Mouse (Mus musculus): ENCODE measurements at regions not wholly inside any gene's neighbourhood (a gene's known extent, or its start where the extent isn't known, plus 50 kb on each side); places are given as distances from the start of the nearest gene placed in this dataset.

GRCm38 (mm10) chr12:71614945-71615344 lies 215.9 kb upstream of the Daam1 start:
- Histone ChIP-seq H3K4me3 (ENCODE audit: low read length) (no peak overlapping the region), H3K4me2 (ENCODE audit: low read depth, low read length) (no peak overlapping the region), H3K9me3 (ENCODE audit: control insufficient read depth, low read length) (no peaks in the 10 kb centered on the region), H3K36me3 (ENCODE audit: control insufficient read depth, insufficient read depth, low read length) (no peaks in the 10 kb centered on the region), H3K27ac (ENCODE audit: low read length) (no peak overlapping the region), H3K9ac (ENCODE audit: low read depth, low read length) (no peak overlapping the region), H3K4me1 (ENCODE audit: control insufficient read depth, insufficient read depth, low read length) (no peaks in the 10 kb centered on the region), H3K27me3 (replicated peaks; ENCODE audit: control insufficient read depth, insufficient read depth, low read length) (no peaks in the 10 kb centered on the region)
- no peak for ATAC-seq
- 85% methylated on average over 2 of the region's 2 CpGs for WGBS

GRCm38 (mm10) chr12:71615383-71615782 lies 215.5 kb upstream of the Daam1 start:
- H3K9me3 ChIP-seq (ENCODE audit: control insufficient read depth, low read length), result no peaks in the 10 kb centered on the region
- H3K27ac ChIP-seq (ENCODE audit: low read length), result no peak overlapping the region
- H3K36me3 ChIP-seq (ENCODE audit: control insufficient read depth, insufficient read depth, low read length), result no peaks in the 10 kb centered on the region
- 66% methylated on average over 2 of the region's 2 CpGs for WGBS
- no peak overlapping the region for H3K4me2 ChIP-seq (ENCODE audit: low read depth, low read length)
- no peaks in the 10 kb centered on the region for H3K4me1 ChIP-seq (ENCODE audit: control insufficient read depth, insufficient read depth, low read length)
- H3K4me3 ChIP-seq (ENCODE audit: low read length), result no peak overlapping the region
- H3K27me3 ChIP-seq (replicated peaks; ENCODE audit: control insufficient read depth, insufficient read depth, low read length), result no peaks in the 10 kb centered on the region
- H3K9ac ChIP-seq (ENCODE audit: low read depth, low read length), result no peak overlapping the region
- no peak for ATAC-seq

GRCm38 (mm10) chr12:71616121-71616520 lies 214.8 kb upstream of the Daam1 start:
- WGBS, result 67% methylated on average over 4 of the region's 4 CpGs
- H3K4me2 ChIP-seq (ENCODE audit: low read depth, low read length), result no peak overlapping the region
- no peaks in the 10 kb centered on the region for H3K4me1 ChIP-seq (ENCODE audit: control insufficient read depth, insufficient read depth, low read length)
- ATAC-seq, result no peak
- H3K9ac ChIP-seq (ENCODE audit: low read depth, low read length), result no peak overlapping the region
- H3K9me3 ChIP-seq (ENCODE audit: control insufficient read depth, low read length), result no peaks in the 10 kb centered on the region
- H3K36me3 ChIP-seq (ENCODE audit: control insufficient read depth, insufficient read depth, low read length), result no peaks in the 10 kb centered on the region
- no peak overlapping the region for H3K27ac ChIP-seq (ENCODE audit: low read length)
- no peaks in the 10 kb centered on the region for H3K27me3 ChIP-seq (replicated peaks; ENCODE audit: control insufficient read depth, insufficient read depth, low read length)
- no peak overlapping the region for H3K4me3 ChIP-seq (ENCODE audit: low read length)

- ATAC-seq, result no peak
- Histone ChIP-seq H3K27me3 (replicated peaks; ENCODE audit: control insufficient read depth, insufficient read depth, low read length) (no peaks in the 10 kb centered on the region), H3K4me2 (ENCODE audit: low read depth, low read length) (no peak overlapping the region), H3K4me1 (ENCODE audit: control insufficient read depth, insufficient read depth, low read length) (no peaks in the 10 kb centered on the region; the same call in 1 of the 2 replicates), H3K4me3 (ENCODE audit: low read length) (no peak overlapping the region), H3K27ac (ENCODE audit: low read length) (no peak overlapping the region), H3K9me3 (ENCODE audit: control insufficient read depth, low read length) (no peaks in the 10 kb centered on the region), H3K9ac (ENCODE audit: low read depth, low read length) (no peak overlapping the region), H3K36me3 (ENCODE audit: control insufficient read depth, insufficient read depth, low read length) (no peaks in the 10 kb centered on the region)
- WGBS, result 57% methylated on average over 6 of the region's 6 CpGs
Measured at GRCm38 (mm10) chr12:71618466-71618865, 212.4 kb upstream of the Daam1 start.

- 76% methylated on average over 8 of the region's 8 CpGs for WGBS
- H3K27ac ChIP-seq (ENCODE audit: low read length), result no peak overlapping the region
- no peak overlapping the region for H3K4me2 ChIP-seq (ENCODE audit: low read depth, low read length)
- no peaks in the 10 kb centered on the region for H3K27me3 ChIP-seq (replicated peaks; ENCODE audit: control insufficient read depth, insufficient read depth, low read length)
- H3K36me3 ChIP-seq (ENCODE audit: control insufficient read depth, insufficient read depth, low read length), result no peaks in the 10 kb centered on the region
- H3K9ac ChIP-seq (ENCODE audit: low read depth, low read length), result no peak overlapping the region
- no peak overlapping the region for H3K4me3 ChIP-seq (ENCODE audit: low read length)
- no peaks in the 10 kb centered on the region; the same call in 1 of the 2 replicates for H3K4me1 ChIP-seq (ENCODE audit: control insufficient read depth, insufficient read depth, low read length)
- no peaks in the 10 kb centered on the region for H3K9me3 ChIP-seq (ENCODE audit: control insufficient read depth, low read length)
- ATAC-seq, result no peak
Measured at GRCm38 (mm10) chr12:71618956-71619355, 211.9 kb upstream of the Daam1 start.

GRCm38 (mm10) chr12:71619561-71619960 lies 211.3 kb upstream of the Daam1 start:
- WGBS, result 39% methylated on average over 4 of the region's 4 CpGs
- H3K27me3 ChIP-seq (replicated peaks; ENCODE audit: control insufficient read depth, insufficient read depth, low read length), result no peaks in the 10 kb centered on the region
- no peak for ATAC-seq
- peaks cover 3% of the 10 kb centered on the region; the same call in 1 of the 2 replicates for H3K4me1 ChIP-seq (ENCODE audit: control insufficient read depth, insufficient read depth, low read length)
- H3K27ac ChIP-seq (ENCODE audit: low read length), result no peak overlapping the region
- no peak overlapping the region for H3K4me3 ChIP-seq (ENCODE audit: low read length)
- no peaks in the 10 kb centered on the region for H3K36me3 ChIP-seq (ENCODE audit: control insufficient read depth, insufficient read depth, low read length)
- no peak overlapping the region for H3K9ac ChIP-seq (ENCODE audit: low read depth, low read length)
- H3K9me3 ChIP-seq (ENCODE audit: control insufficient read depth, low read length), result no peaks in the 10 kb centered on the region
- H3K4me2 ChIP-seq (ENCODE audit: low read depth, low read length), result no peak overlapping the region

GRCm38 (mm10) chr12:71621542-71621941 lies 209.3 kb upstream of the Daam1 start:
- no peak for ATAC-seq
- 61% methylated on average over 4 of the region's 4 CpGs for WGBS

GRCm38 (mm10) chr12:71622761-71623160 lies 208.1 kb upstream of the Daam1 start:
- no peak overlapping the region for H3K9ac ChIP-seq (ENCODE audit: low read depth, low read length)
- no peak overlapping the region for H3K4me2 ChIP-seq (ENCODE audit: low read depth, low read length)
- no peak for ATAC-seq
- H3K27me3 ChIP-seq (replicated peaks; ENCODE audit: control insufficient read depth, insufficient read depth, low read length), result no peaks in the 10 kb centered on the region
- H3K9me3 ChIP-seq (ENCODE audit: control insufficient read depth, low read length), result no peaks in the 10 kb centered on the region
- H3K27ac ChIP-seq (ENCODE audit: low read length), result no peak overlapping the region
- 86% methylated on average over 2 of the region's 2 CpGs for WGBS
- no peaks in the 10 kb centered on the region for H3K36me3 ChIP-seq (ENCODE audit: control insufficient read depth, insufficient read depth, low read length)
- H3K4me1 ChIP-seq (ENCODE audit: control insufficient read depth, insufficient read depth, low read length), result peaks cover 14% of the 10 kb centered on the region
- H3K4me3 ChIP-seq (ENCODE audit: low read length), result no peak overlapping the region

More at GRCm38 (mm10) chr12:71621542-71621941, 209.3 kb upstream of the Daam1 start:
- Histone ChIP-seq H3K4me1 (ENCODE audit: control insufficient read depth, insufficient read depth, low read length) (peaks cover 9% of the 10 kb centered on the region; the same call in 1 of the 2 replicates), H3K4me2 (ENCODE audit: low read depth, low read length) (no peak overlapping the region), H3K9me3 (ENCODE audit: control insufficient read depth, low read length) (no peaks in the 10 kb centered on the region), H3K27ac (ENCODE audit: low read length) (no peak overlapping the region), H3K27me3 (replicated peaks; ENCODE audit: control insufficient read depth, insufficient read depth, low read length) (no peaks in the 10 kb centered on the region), H3K36me3 (ENCODE audit: control insufficient read depth, insufficient read depth, low read length) (no peaks in the 10 kb centered on the region), H3K4me3 (ENCODE audit: low read length) (no peak overlapping the region), H3K9ac (ENCODE audit: low read depth, low read length) (no peak overlapping the region)

GRCm38 (mm10) chr12:71623271-71623670 lies 207.6 kb upstream of the Daam1 start:
- H3K27me3 ChIP-seq (replicated peaks; ENCODE audit: control insufficient read depth, insufficient read depth, low read length), result no peaks in the 10 kb centered on the region
- no peak overlapping the region for H3K27ac ChIP-seq (ENCODE audit: low read length)
- H3K4me1 ChIP-seq (ENCODE audit: control insufficient read depth, insufficient read depth, low read length), result peaks cover 14% of the 10 kb centered on the region
- H3K36me3 ChIP-seq (ENCODE audit: control insufficient read depth, insufficient read depth, low read length), result no peaks in the 10 kb centered on the region
- WGBS, result 83% methylated on average over 5 of the region's 5 CpGs
- no peak overlapping the region for H3K9ac ChIP-seq (ENCODE audit: low read depth, low read length)
- no peak overlapping the region for H3K4me3 ChIP-seq (ENCODE audit: low read length)
- no peaks in the 10 kb centered on the region for H3K9me3 ChIP-seq (ENCODE audit: control insufficient read depth, low read length)
- no peak for ATAC-seq
- H3K4me2 ChIP-seq (ENCODE audit: low read depth, low read length), result no peak overlapping the region

GRCm38 (mm10) chr12:71624076-71624475 lies 206.8 kb upstream of the Daam1 start:
- ATAC-seq, result no peak
- Histone ChIP-seq H3K4me1 (ENCODE audit: control insufficient read depth, insufficient read depth, low read length) (peaks cover 14% of the 10 kb centered on the region), H3K9me3 (ENCODE audit: control insufficient read depth, low read length) (no peaks in the 10 kb centered on the region), H3K27me3 (replicated peaks; ENCODE audit: control insufficient read depth, insufficient read depth, low read length) (no peaks in the 10 kb centered on the region), H3K4me2 (ENCODE audit: low read depth, low read length) (no peak overlapping the region), H3K4me3 (ENCODE audit: low read length) (no peak overlapping the region), H3K9ac (ENCODE audit: low read depth, low read length) (no peak overlapping the region), H3K36me3 (ENCODE audit: control insufficient read depth, insufficient read depth, low read length) (no peaks in the 10 kb centered on the region), H3K27ac (ENCODE audit: low read length) (0 out of 2 replicates have a peak overlapping the region, but pooled peaks have one; percentile 16)
- 50% methylated on average over 8 of the region's 8 CpGs for WGBS

Measured in intestine, embryonic 16.5 days (tissue).